Mouse (Mus musculus): ENCODE results near the gene Triobp. TPM values are rescaled to one million over a fixed set of nuclear protein-coding genes. Genes with fewer than 3 reads are reported as not detected.
A peak's percentile ranks its signal among the peaks of the same experiment; 100 is the strongest.

The Triobp gene
- polyA plus RNA-seq, 1 experiment = 45.2 TPM

GRCm38 (mm10) chr15:78956351-78956750 is 8.8 kb downstream of the Triobp start:
- WGBS = 85% methylated on average over 4 of the region's 4 CpGs
- no peak for DNase-seq (ENCODE audit: low read depth, low spot score)

- DNase-seq (ENCODE audit: low read depth, low spot score) = no peak
- 69% methylated on average over 15 of the region's 15 CpGs for WGBS
These were observed 9.5 kb downstream of the Triobp start for GRCm38 (mm10) chr15:78957021-78957420.

DNA sequence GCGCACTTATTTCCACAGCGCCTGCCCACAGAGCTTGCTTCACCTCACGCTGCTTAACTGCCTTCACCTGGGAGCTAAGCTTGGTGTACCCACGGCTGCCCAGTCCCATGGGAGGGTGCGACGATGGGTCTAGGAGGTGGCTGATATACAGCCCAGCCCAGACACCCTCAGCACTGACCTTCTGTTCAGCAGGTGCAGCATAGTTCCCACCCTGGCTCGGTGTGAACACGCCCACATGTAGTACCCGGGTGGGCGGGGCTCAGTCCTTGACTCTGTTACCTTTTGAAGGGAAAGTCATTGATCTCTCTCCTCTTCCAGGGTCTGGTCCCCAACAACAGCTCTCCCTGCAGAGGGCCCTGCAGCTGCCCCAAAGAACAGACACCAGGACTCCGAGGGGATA is 12.0 kb downstream of the Triobp start:
- 49% methylated on average over 11 of the region's 11 CpGs for WGBS
- no peak for DNase-seq (ENCODE audit: low read depth, low spot score)

DNA sequence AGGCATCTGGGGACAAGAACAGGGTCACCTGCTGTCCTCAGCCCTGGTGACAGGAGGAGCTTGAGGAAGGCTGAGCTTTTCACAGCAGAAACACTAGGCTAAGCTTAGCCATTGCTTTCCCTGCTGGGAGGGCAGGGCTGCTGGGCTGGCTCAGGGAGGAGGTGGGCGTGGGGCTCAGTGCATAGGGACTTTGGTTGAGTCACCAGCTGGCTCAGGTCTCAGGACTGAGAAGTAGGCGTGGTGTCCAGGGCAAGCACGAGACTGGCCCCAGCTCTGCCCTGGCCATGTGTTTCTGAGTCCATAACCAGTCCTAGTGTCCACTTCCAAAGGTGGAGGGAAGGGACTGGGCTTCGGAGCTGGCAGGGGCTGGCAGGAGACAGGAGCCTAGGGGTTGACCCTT is 12.6 kb downstream of the Triobp start:
- DNase-seq (ENCODE audit: low read depth, low spot score) = no peak
- 27% methylated on average over 4 of the region's 4 CpGs for WGBS

DNA sequence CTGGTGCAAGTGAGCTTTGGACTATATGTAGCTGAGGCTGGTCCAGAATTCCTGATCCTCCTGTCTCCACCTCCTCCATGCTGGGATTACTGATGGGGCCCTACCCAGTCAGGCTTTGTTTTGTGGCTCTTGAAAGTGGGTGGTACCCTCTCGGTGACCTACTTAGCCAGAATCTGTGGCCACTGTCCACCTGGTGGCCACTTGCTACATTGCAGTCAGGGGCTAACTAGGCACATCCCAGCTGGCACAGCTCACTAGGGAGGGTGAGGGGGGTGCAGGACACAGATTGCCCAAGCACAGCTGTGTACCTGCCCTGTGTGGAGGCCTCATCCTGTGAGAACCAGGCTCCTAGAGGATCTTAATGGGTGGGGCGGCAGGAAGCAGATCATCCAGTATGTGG is 15.4 kb downstream of the Triobp start:
- no peak for DNase-seq (ENCODE audit: low read depth, low spot score)
- 13% methylated on average over 2 of the region's 2 CpGs for WGBS

DNA sequence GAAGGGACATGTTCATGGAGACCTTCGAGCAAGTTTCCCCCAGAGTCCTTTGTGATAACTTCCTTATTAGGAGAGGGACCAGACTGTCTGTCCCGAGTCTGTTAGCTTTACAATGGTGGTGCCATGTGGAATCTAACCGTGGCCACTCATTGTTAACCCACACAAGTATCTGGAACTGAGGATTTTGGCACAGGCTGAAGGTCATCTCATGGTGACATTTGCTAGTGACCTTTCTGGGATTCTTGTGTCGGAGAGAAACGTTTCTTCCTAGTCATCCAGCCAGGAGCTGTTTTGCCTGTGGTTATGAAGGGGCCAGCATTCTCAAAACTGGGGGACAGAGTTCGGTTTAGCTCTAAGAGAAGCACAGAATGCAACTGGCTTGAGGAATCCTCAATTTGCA is 24.1 kb downstream of the Triobp start:
- no peak for DNase-seq (ENCODE audit: low read depth, low spot score)
- 58% methylated on average over 6 of the region's 6 CpGs for WGBS

DNA sequence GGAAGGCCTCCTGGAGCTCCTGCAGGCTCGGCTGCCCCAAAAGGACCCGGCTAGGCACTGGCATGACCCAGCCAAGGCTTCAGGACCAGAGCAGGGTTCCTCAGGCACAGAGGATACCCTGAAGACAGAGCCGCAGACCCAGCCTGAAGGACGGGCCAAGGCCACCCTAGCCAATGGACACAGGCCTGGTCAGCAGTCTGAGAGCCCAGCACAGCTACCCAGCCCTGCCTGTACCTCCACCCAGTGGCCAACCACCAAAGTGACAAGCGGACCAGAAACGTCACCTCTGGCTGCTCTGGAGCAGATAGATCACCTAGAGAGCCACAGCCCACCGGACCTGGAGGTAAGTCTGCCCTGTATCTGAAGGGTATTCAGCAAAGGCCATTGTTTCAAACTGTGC is 26.4 kb downstream of the Triobp start:
- WGBS = 78% methylated on average over 7 of the region's 7 CpGs
- DNase-seq (ENCODE audit: low read depth, low spot score) = no peak

DNA sequence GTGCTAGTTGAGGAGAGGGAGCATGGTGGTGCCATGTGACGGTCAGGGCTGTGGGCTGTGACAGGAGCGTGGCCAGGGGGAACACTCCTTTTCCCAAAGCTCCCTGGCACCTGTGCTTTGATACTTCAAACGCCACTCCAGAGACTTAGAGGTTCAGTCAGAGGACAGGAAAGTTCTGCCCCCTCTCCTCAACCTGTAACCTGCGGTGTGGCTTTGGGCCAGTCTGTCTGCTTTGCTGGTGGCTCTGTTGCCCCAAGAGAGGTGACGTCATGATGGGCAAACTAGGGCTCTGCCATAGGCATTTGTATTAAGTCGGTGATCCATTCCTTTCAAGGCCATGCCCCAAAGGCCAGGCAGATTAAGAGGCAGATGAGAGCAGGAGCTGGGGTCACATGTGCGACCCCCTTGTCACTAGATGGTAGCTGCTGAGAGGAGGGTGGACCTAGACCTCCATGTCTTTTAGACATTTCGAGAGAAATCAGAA is 30.2 kb downstream of the Triobp start:
- 94% methylated on average over 8 of the region's 8 CpGs for WGBS
- no peak for DNase-seq (ENCODE audit: low read depth, low spot score)

- no peak for DNase-seq (ENCODE audit: low read depth, low spot score)
These were observed 31.4 kb downstream of the Triobp start for GRCm38 (mm10) chr15:78978875-78979274.

GRCm38 (mm10) chr15:78980084-78980483 is 32.6 kb downstream of the Triobp start:
- 92% methylated on average over 4 of the region's 4 CpGs for WGBS
- no peak for DNase-seq (ENCODE audit: low read depth, low spot score)

More at GRCm38 (mm10) chr15:78978875-78979274, 31.4 kb downstream of the Triobp start:
- WGBS = 13% methylated on average over 4 of the region's 4 CpGs

DNA sequence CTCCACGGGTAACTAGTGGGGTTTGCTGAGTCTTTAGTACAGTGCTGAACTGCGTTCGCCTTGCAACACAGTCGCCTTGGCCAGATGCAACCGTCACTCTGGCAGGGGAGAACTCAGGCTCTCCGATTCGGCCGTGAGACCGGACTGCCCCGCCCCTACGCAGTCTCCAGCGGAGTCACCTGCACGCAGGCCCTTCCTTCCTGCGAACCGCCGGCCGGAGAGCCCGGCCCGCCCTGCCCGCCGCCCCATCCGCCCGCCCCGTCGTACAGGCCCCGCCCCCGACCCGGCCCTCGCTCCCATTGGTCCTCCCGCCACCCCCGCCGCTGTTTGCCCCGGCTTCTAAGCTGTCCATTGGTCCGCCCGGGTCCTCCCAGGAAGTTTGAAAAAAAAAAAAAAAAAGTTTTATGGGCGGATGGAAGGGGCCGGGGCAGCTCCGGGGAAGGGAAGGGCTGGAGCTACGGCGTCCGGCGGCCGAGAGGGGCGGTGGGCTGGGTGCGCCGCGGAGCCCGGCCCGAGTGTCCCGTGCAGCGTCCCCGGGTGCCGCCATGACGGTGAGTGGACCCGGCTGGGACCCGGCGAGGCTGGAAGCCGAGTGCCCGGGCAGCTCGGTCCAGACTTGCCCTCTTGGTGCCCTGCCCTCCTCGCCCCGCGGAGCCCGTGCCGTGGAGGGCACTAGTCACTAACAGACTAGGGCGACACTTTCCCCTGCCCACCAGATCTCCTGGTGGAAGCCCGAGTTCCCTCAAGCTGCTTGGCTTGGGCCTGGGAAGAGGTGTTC is 35.3 kb downstream of the Triobp start:
- peak; percentile 68 for DNase-seq (ENCODE audit: low read depth, low spot score)
- WGBS = 1% methylated on average over 62 of the region's 67 CpGs

- no peak for DNase-seq (ENCODE audit: low read depth, low spot score)
- under 1% methylated on average over 21 of the region's 21 CpGs for WGBS
These were observed 36.1 kb downstream of the Triobp start for GRCm38 (mm10) chr15:78983436-78984285.

GRCm38 (mm10) chr15:78984286-78984778 is 36.8 kb downstream of the Triobp start:
- WGBS = 21% methylated on average over 5 of the region's 5 CpGs

DNA sequence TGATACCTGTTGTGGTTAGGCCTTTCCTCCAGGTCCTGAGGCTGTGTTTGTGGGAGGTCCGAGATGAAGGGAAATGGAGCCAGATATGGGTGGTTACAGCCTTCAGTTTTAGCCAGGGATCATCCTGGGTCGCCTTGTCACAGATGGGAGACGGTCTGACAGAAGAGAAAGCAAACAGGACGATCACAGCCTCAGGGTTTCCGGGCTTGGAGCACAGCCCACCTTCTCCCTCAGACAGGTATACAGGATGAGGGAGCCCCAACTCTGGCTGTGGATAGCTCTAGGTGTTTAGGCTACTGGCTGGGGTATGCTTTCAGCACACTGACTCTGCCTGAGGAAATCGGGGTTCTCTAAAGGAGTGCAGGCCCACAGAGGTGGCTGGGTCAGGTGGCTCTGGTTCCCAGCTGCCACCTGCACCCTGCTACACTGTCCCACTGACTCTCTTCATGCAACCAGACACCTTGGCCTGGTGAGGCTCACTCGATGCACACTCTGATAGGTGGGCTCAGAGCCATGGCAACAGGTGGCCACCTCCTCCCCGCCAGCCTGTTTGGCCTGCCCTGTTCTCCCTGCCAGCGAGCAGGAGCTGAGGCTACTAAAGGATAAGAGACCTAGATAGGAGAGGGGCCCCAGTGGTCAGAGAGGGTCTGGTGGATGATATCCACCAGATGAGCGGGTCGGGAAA is 39.2 kb downstream of the Triobp start:
- WGBS = 68% methylated on average over 11 of the region's 11 CpGs
- no peak for DNase-seq (ENCODE audit: low read depth, low spot score)

More at GRCm38 (mm10) chr15:78984286-78984778, 36.8 kb downstream of the Triobp start:
- no peak for DNase-seq (ENCODE audit: low read depth, low spot score)

- no peak for DNase-seq (ENCODE audit: low read depth, low spot score)
- 67% methylated on average over 14 of the region's 14 CpGs for WGBS
These were observed 41.0 kb downstream of the Triobp start for GRCm38 (mm10) chr15:78988499-78988971.

- WGBS = 92% methylated on average over 14 of the region's 14 CpGs
- no peak for DNase-seq (ENCODE audit: low read depth, low spot score)
These were observed 41.9 kb downstream of the Triobp start for GRCm38 (mm10) chr15:78989152-78990092.

- WGBS = 95% methylated on average over 9 of the region's 9 CpGs
These were observed 42.6 kb downstream of the Triobp start for GRCm38 (mm10) chr15:78990093-78990463.

GRCm38 (mm10) chr15:78990970-78991525 is 43.5 kb downstream of the Triobp start:
- DNase-seq (ENCODE audit: low read depth, low spot score) = no peak
- WGBS = 95% methylated on average over 25 of the region's 25 CpGs

More at GRCm38 (mm10) chr15:78990093-78990463, 42.6 kb downstream of the Triobp start:
- no peak for DNase-seq (ENCODE audit: low read depth, low spot score)

Measured in large intestine, adult 2 months (tissue).